In genomic region chr5:124467766-124468165, GRCm38 (mm10) we compare ENCODE assay signal across 32 mouse cellular contexts. TPM values are rescaled to one million over a fixed set of nuclear protein-coding genes. Genes with fewer than 3 reads are reported as not detected.
DNase-seq lines count a peak whose midpoint lies in the region; ATAC-seq and TF ChIP-seq lines count a peak whose summit lies in the region.
"Had no signal": no experiment of that assay in that cellular context is flagged by ENCODE, and none has a peak within 500 bp of the region (broad histone marks: within the 10 kb centered on the region; RNA-seq: fewer than 3 reads in every experiment).

No protein-coding gene starts in this region.

- WGBS in kidney, adult 2 months: 61% methylated on average over 1 of the region's 1 CpGs
- WGBS in kidney, embryonic 16.5 days: 92% methylated on average over 1 of the region's 1 CpGs
- WGBS in lung, postnatal 0 days: 64% methylated on average over 1 of the region's 1 CpGs

- no peak overlapping the region for H3K27ac ChIP-seq in kidney, adult 2 months (ENCODE audit: insufficient read depth, low read depth, low read length)
- H3K27ac ChIP-seq in kidney, embryonic 16.5 days (ENCODE audit: low read length): no peak overlapping the region
- H3K27ac ChIP-seq in lung, postnatal 0 days (ENCODE audit: low read length): no peak overlapping the region
- H3K27ac ChIP-seq: embryonic facial prominence, embryonic 13.5 days; forebrain, embryonic 10.5 days; forebrain, embryonic 15.5 days; gastrocnemius, adult 2 months; heart, embryonic 13.5 days; hindbrain, embryonic 14.5 days; left cerebral cortex, adult 2 months; limb, embryonic 13.5 days; liver, embryonic 13.5 days; lung, embryonic 15.5 days; macrophage had no signal

- peaks cover 6% of the 10 kb centered on the region; the same call in 1 of the 2 replicates for H3K36me3 ChIP-seq in kidney, adult 2 months (ENCODE audit: control insufficient read depth, insufficient read depth, low read length)
- H3K36me3 ChIP-seq in kidney, embryonic 16.5 days (ENCODE audit: insufficient read depth, low read length): peaks cover 39% of the 10 kb centered on the region
- H3K36me3 ChIP-seq in lung, postnatal 0 days (ENCODE audit: insufficient read depth, low read length): no peaks in the 10 kb centered on the region
- peaks cover 81% of the 10 kb centered on the region for H3K36me3 ChIP-seq in megakaryocyte, embryonic 14.5 days (replicated peaks; ENCODE audit: low read length)

- no peak for TF ChIP-seq CTCF in kidney, adult 2 months (conservative IDR thresholded peaks at IDR 0.05; ENCODE audit: insufficient read depth, insufficient read length, low read depth, low read length)
- TF ChIP-seq CTCF in lung, postnatal 0 days (IDR thresholded peaks at IDR 0.05): no peak

- H3K9me3 ChIP-seq in kidney, embryonic 16.5 days (ENCODE audit: low read length): no peaks in the 10 kb centered on the region
- no peaks in the 10 kb centered on the region for H3K9me3 ChIP-seq in lung, postnatal 0 days (ENCODE audit: low read length)
- H3K9me3 ChIP-seq in megakaryocyte, embryonic 14.5 days: no peaks in the 10 kb centered on the region
- H3K9me3 ChIP-seq: embryonic facial prominence, embryonic 13.5 days; forebrain, embryonic 10.5 days; forebrain, embryonic 15.5 days; heart, embryonic 13.5 days; limb, embryonic 13.5 days; liver, embryonic 13.5 days; lung, embryonic 15.5 days had no signal

- H3K27me3 ChIP-seq in kidney, adult 2 months (replicated peaks; ENCODE audit: control insufficient read depth, insufficient read depth, low read length): no peaks in the 10 kb centered on the region
- H3K27me3 ChIP-seq in kidney, embryonic 16.5 days (ENCODE audit: insufficient read depth, low read length): no peaks in the 10 kb centered on the region
- H3K27me3 ChIP-seq in lung, postnatal 0 days (replicated peaks; ENCODE audit: insufficient read depth, low read length): no peaks in the 10 kb centered on the region
- no peaks in the 10 kb centered on the region for H3K27me3 ChIP-seq in megakaryocyte, embryonic 14.5 days (replicated peaks)
- H3K27me3 ChIP-seq: embryonic facial prominence, embryonic 13.5 days; forebrain, embryonic 15.5 days; heart, embryonic 13.5 days; limb, embryonic 13.5 days; liver, embryonic 13.5 days; lung, embryonic 15.5 days had no signal

- ATAC-seq in kidney, embryonic 16.5 days (ENCODE audit: low FRiP score, low TSS enrichment): no peak
- ATAC-seq in lung, postnatal 0 days: peak; percentile 58
- ATAC-seq: activated CD4-positive, CD25-positive, alpha-beta regulatory T cell, adult 4 months; CD4-positive, CD25-positive, alpha-beta regulatory T cell, adult 4 months; forebrain, embryonic 15.5 days; intestine, postnatal 0 days; midbrain, embryonic 16.5 days had no signal

- H3K4me2 ChIP-seq in kidney, embryonic 16.5 days (replicated peaks; ENCODE audit: low read depth, low read length): no peak overlapping the region
- no peak overlapping the region for H3K4me2 ChIP-seq in lung, postnatal 0 days (replicated peaks; ENCODE audit: low read depth, low read length)
- H3K4me2 ChIP-seq: embryonic facial prominence, embryonic 13.5 days; forebrain, embryonic 15.5 days; heart, embryonic 13.5 days; hindbrain, embryonic 14.5 days; limb, embryonic 13.5 days; liver, embryonic 13.5 days; lung, embryonic 15.5 days; midbrain, embryonic 11.5 days had no signal

- no peak overlapping the region for H3K4me3 ChIP-seq in kidney, adult 2 months (ENCODE audit: insufficient read depth, low read depth, low read length)
- H3K4me3 ChIP-seq in kidney, embryonic 16.5 days (ENCODE audit: low read length): no peak overlapping the region
- no peak overlapping the region for H3K4me3 ChIP-seq in lung, postnatal 0 days (ENCODE audit: low read depth, low read length)
- peak overlapping the region; percentile 33 for H3K4me3 ChIP-seq in megakaryocyte, embryonic 14.5 days (replicated peaks)
- H3K4me3 ChIP-seq: embryonic facial prominence, embryonic 13.5 days; forebrain, embryonic 10.5 days; forebrain, embryonic 15.5 days; gastrocnemius, adult 2 months; heart, embryonic 13.5 days; left cerebral cortex, adult 2 months; limb, embryonic 13.5 days; liver, embryonic 13.5 days; lung, embryonic 15.5 days had no signal

- DNase-seq in kidney, adult 2 months: peak; percentile 61
- DNase-seq in lung, postnatal 0 days (ENCODE audit: low spot score): peak; percentile 58
- DNase-seq in lung, postnatal 36 days: no peak
- DNase-seq in NIH3T3 (ENCODE audit: low read depth): peak; percentile 35
- no peak for DNase-seq in retina, embryonic 14.5 days (ENCODE audit: low spot score)
- DNase-seq in ovary, adult 18-20 months (ENCODE audit: low spot score): no peak
- DNase-seq: adrenal gland, postnatal 14 days; cerebellum, adult 11-12 months; cerebellum, adult 9-11 months; gastrocnemius, adult 2 months; heart, postnatal 10 days; kidney, postnatal 14 days; liver, embryonic 13.5 days; spleen, adult 18-20 months; thymus, adult 2 months; thymus, postnatal 36 days had no signal

- H3K4me1 ChIP-seq in kidney, adult 2 months (ENCODE audit: control insufficient read depth, insufficient read depth, low read length): peaks cover 6% of the 10 kb centered on the region
- H3K4me1 ChIP-seq in kidney, embryonic 16.5 days (ENCODE audit: insufficient read depth, low read length): no peaks in the 10 kb centered on the region
- H3K4me1 ChIP-seq in lung, postnatal 0 days (ENCODE audit: insufficient read depth, low read depth, low read length): no peaks in the 10 kb centered on the region
- H3K4me1 ChIP-seq in megakaryocyte, embryonic 14.5 days: peaks cover 36% of the 10 kb centered on the region
- H3K4me1 ChIP-seq: embryonic facial prominence, embryonic 13.5 days; forebrain, embryonic 15.5 days; heart, embryonic 13.5 days; limb, embryonic 13.5 days; liver, embryonic 13.5 days; lung, embryonic 15.5 days had no signal

- TF ChIP-seq POLR2A in kidney, adult 2 months (IDR thresholded peaks at IDR 0.05; ENCODE audit: low read depth, low read length): no peak

- H3K9ac ChIP-seq in kidney, embryonic 16.5 days (replicated peaks; ENCODE audit: low read length): no peak overlapping the region
- no peak overlapping the region for H3K9ac ChIP-seq in lung, postnatal 0 days (replicated peaks; ENCODE audit: low read depth)
- H3K9ac ChIP-seq: embryonic facial prominence, embryonic 13.5 days; forebrain, embryonic 15.5 days; heart, embryonic 13.5 days; hindbrain, embryonic 14.5 days; limb, embryonic 13.5 days; liver, embryonic 13.5 days; lung, embryonic 15.5 days had no signal

- TF ChIP-seq EP300 in lung, postnatal 0 days (IDR thresholded peaks at IDR 0.05): no peak

RNA-seq across cellular contexts. Expression of gene Rilpl2, which starts 10.4 kb away (rescaled TPM):
- polyA plus RNA-seq in kidney, adult 2 months (2012; rRNA removed): 44.3 and 46.3 TPM in 2 replicates
- 34.7 and 36.8 TPM in 2 replicates for polyA plus RNA-seq in kidney, embryonic 16.5 days (2015; fragmentation: Nextera tagmentation; extraction: Ambion mirVana)
- 31.5 and 32.7 TPM in 2 replicates for polyA plus RNA-seq in lung, postnatal 0 days (2015; fragmentation: Nextera tagmentation; extraction: Ambion mirVana)
- polyA plus RNA-seq in megakaryocyte, embryonic 14.5 days (2012; ENCODE audit: insufficient read depth, low replicate concordance): 26.5 and 65.3 TPM in 2 replicates

RNA-seq across cellular contexts. Expression of gene Snrnp35, which starts 15.2 kb away (rescaled TPM):
- 4.3 and 5.9 TPM in 2 replicates for polyA plus RNA-seq in kidney, adult 2 months (2012; rRNA removed)
- 27.4 and 29.4 TPM in 2 replicates for polyA plus RNA-seq in kidney, embryonic 16.5 days (2015; fragmentation: Nextera tagmentation; extraction: Ambion mirVana)
- polyA plus RNA-seq in lung, postnatal 0 days (2015; fragmentation: Nextera tagmentation; extraction: Ambion mirVana): 11.7 and 12.8 TPM in 2 replicates
- polyA plus RNA-seq in megakaryocyte, embryonic 14.5 days (2012; ENCODE audit: insufficient read depth, low replicate concordance): 8.7 and 27.1 TPM in 2 replicates

RNA-seq across cellular contexts. Expression of gene Kmt5a, which starts 28.0 kb away (rescaled TPM):
- 75.9 and 81.1 TPM in 2 replicates for polyA plus RNA-seq in kidney, adult 2 months (2012; rRNA removed)
- 30.7 and 38.1 TPM in 2 replicates for polyA plus RNA-seq in kidney, embryonic 16.5 days (2015; fragmentation: Nextera tagmentation; extraction: Ambion mirVana)
- 18.0 and 21.9 TPM in 2 replicates for polyA plus RNA-seq in lung, postnatal 0 days (2015; fragmentation: Nextera tagmentation; extraction: Ambion mirVana)
- 134 and 294 TPM in 2 replicates for polyA plus RNA-seq in megakaryocyte, embryonic 14.5 days (2012; ENCODE audit: insufficient read depth, low replicate concordance)

RNA-seq across cellular contexts. Expression of gene Sbno1, which starts 42.0 kb away (rescaled TPM):
- polyA plus RNA-seq in kidney, adult 2 months (2012; rRNA removed): 16.7 and 20.8 TPM in 2 replicates
- 72.7 and 94.8 TPM in 2 replicates for polyA plus RNA-seq in kidney, embryonic 16.5 days (2015; fragmentation: Nextera tagmentation; extraction: Ambion mirVana)
- 46.5 and 58.0 TPM in 2 replicates for polyA plus RNA-seq in lung, postnatal 0 days (2015; fragmentation: Nextera tagmentation; extraction: Ambion mirVana)
- 4.3 and 5.8 TPM in 2 replicates for polyA plus RNA-seq in megakaryocyte, embryonic 14.5 days (2012; ENCODE audit: insufficient read depth, low replicate concordance)

Comparison
In these comparisons a context has a peak if more than half of its experiments do, and no peak if none do; other contexts are left out.
1. DNase-seq: peak in kidney, adult 2 months (single experiment), lung, postnatal 0 days (single experiment) and NIH3T3 (single experiment); none in lung, postnatal 36 days (single experiment), retina, embryonic 14.5 days (single experiment) and ovary, adult 18-20 months (single experiment).